In the genomic region with DNA sequence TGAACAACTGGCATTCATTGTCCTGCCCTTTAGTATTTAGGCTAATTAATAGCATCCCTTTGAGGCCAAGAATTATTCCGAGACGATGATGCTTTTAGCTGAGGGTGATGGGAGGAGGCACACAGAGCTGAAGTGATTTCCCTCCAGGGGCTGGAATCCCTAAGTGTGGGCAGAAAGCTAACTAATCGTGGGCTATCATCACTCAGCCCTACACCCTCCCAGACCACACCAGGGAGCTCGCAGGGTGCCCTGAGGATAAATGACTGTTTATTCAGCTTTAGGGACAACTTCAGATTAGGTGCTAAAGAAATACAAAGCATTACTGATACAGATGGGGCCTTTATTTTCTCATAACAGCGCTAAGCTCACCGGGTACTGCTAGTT, we compare ENCODE assay signal across 11 mouse cellular contexts.
A peak's percentile ranks its signal among the peaks of the same experiment; 100 is the strongest.
DNase-seq lines count a peak whose midpoint lies in the region; ATAC-seq and TF ChIP-seq lines count a peak whose summit lies in the region.
"Had no signal": no experiment of that assay in that cellular context is flagged by ENCODE, and none has a peak within 500 bp of the region (broad histone marks: within the 10 kb centered on the region; RNA-seq: fewer than 3 reads in every experiment).

No protein-coding gene starts in this region.

- WGBS in stomach, embryonic 14.5 days = 25% methylated on average over 6 of the region's 6 CpGs
- 31% methylated on average over 6 of the region's 6 CpGs for WGBS in stomach, postnatal 0 days
- 10% methylated on average over 6 of the region's 6 CpGs for WGBS in heart, embryonic 14.5 days
- WGBS in lung, postnatal 0 days = 26% methylated on average over 6 of the region's 6 CpGs
- 10% methylated on average over 6 of the region's 6 CpGs for WGBS in neural tube, embryonic 15.5 days

- H3K9ac ChIP-seq in stomach, embryonic 14.5 days (replicated peaks; ENCODE audit: low read depth, low read length) = no peak overlapping the region
- H3K9ac ChIP-seq in stomach, postnatal 0 days (ENCODE audit: low read length) = no peak overlapping the region
- peak overlapping the region; percentile 4; the same call in 1 of the 2 replicates for H3K9ac ChIP-seq in heart, embryonic 14.5 days (ENCODE audit: low read length)
- no peak overlapping the region for H3K9ac ChIP-seq in lung, postnatal 0 days (replicated peaks; ENCODE audit: low read depth)
- H3K9ac ChIP-seq in neural tube, embryonic 15.5 days (replicated peaks) = 0 out of 2 replicates have a peak overlapping the region, but pooled peaks have one; percentile 8

- no peak overlapping the region for H3K4me2 ChIP-seq in stomach, embryonic 14.5 days (replicated peaks; ENCODE audit: low read depth, low read length)
- no peak overlapping the region for H3K4me2 ChIP-seq in stomach, postnatal 0 days (replicated peaks; ENCODE audit: low read depth)
- peak overlapping the region; percentile 61 for H3K4me2 ChIP-seq in heart, embryonic 14.5 days (ENCODE audit: low read length)
- no peak overlapping the region for H3K4me2 ChIP-seq in lung, postnatal 0 days (replicated peaks; ENCODE audit: low read depth, low read length)
- peak overlapping the region; percentile 49 for H3K4me2 ChIP-seq in neural tube, embryonic 15.5 days

- peaks cover 16% of the 10 kb centered on the region for H3K4me1 ChIP-seq in stomach, embryonic 14.5 days (ENCODE audit: control insufficient read depth, insufficient read depth, low read length)
- H3K4me1 ChIP-seq in stomach, postnatal 0 days (replicated peaks; ENCODE audit: control insufficient read depth, insufficient read depth) = no peaks in the 10 kb centered on the region
- H3K4me1 ChIP-seq in heart, embryonic 14.5 days (ENCODE audit: control insufficient read depth in 2 of 2, insufficient read depth in 2 of 2, low read length in 2 of 2) = peaks cover 9 to 24% of the 10 kb centered on the region in 2 experiments
- no peaks in the 10 kb centered on the region; the same call in 1 of the 2 replicates for H3K4me1 ChIP-seq in lung, postnatal 0 days (ENCODE audit: insufficient read depth, low read depth, low read length)
- H3K4me1 ChIP-seq in neural tube, embryonic 15.5 days = peaks cover 15% of the 10 kb centered on the region

- H3K27me3 ChIP-seq in stomach, embryonic 14.5 days (ENCODE audit: control insufficient read depth, insufficient read depth, low read length) = no peaks in the 10 kb centered on the region
- no peaks in the 10 kb centered on the region for H3K27me3 ChIP-seq in stomach, postnatal 0 days (ENCODE audit: control insufficient read depth, insufficient read depth, low read length)
- no peaks in the 10 kb centered on the region for H3K27me3 ChIP-seq in heart, embryonic 14.5 days (ENCODE audit: control insufficient read depth, insufficient read depth, low read length)
- H3K27me3 ChIP-seq in lung, postnatal 0 days (replicated peaks; ENCODE audit: insufficient read depth, low read length) = no peaks in the 10 kb centered on the region
- H3K27me3 ChIP-seq in neural tube, embryonic 15.5 days (replicated peaks) = no peaks in the 10 kb centered on the region

- no peak overlapping the region for H3K4me3 ChIP-seq in stomach, embryonic 14.5 days (ENCODE audit: low read depth, low read length)
- H3K4me3 ChIP-seq in stomach, postnatal 0 days (ENCODE audit: low read depth, low read length) = no peak overlapping the region
- peak overlapping the region in 1 of 2 experiments; percentile 11; a peak in 1 of 4 replicates for H3K4me3 ChIP-seq in heart, embryonic 14.5 days (ENCODE audit: control insufficient read depth in 1 of 2, insufficient read depth in 1 of 2, low read depth in 1 of 2, low read length in 2 of 2)
- no peak overlapping the region for H3K4me3 ChIP-seq in lung, postnatal 0 days (ENCODE audit: low read depth, low read length)
- H3K4me3 ChIP-seq in neural tube, embryonic 15.5 days (replicated peaks) = 0 out of 2 replicates have a peak overlapping the region, but pooled peaks have one; percentile 1

- ATAC-seq in stomach, embryonic 14.5 days (ENCODE audit: insufficient number of reproducible peaks, insufficient read depth, low FRiP score, low read depth) = 0 out of 2 replicates have a peak, but pooled peaks have one; percentile 2
- ATAC-seq in stomach, postnatal 0 days (ENCODE audit: low FRiP score, low TSS enrichment) = no peak
- 0 out of 2 replicates have a peak, but pooled peaks have one; percentile 47 for ATAC-seq in heart, embryonic 14.5 days (ENCODE audit: insufficient number of reproducible peaks, insufficient read depth, low FRiP score, low read depth)
- ATAC-seq in lung, postnatal 0 days = peak; percentile 30
- ATAC-seq in neural tube, embryonic 15.5 days (ENCODE audit: low FRiP score) = no peak
- ATAC-seq: inflammation-experienced regulatory T-cells, adult 6 months had no signal

- no peak for TF ChIP-seq CTCF in stomach, postnatal 0 days (IDR thresholded peaks at IDR 0.05; ENCODE audit: low read depth)
- TF ChIP-seq CTCF in lung, postnatal 0 days (IDR thresholded peaks at IDR 0.05) = no peak

- no peaks in the 10 kb centered on the region for H3K36me3 ChIP-seq in stomach, embryonic 14.5 days (ENCODE audit: control insufficient read depth, insufficient read depth, low read length)
- H3K36me3 ChIP-seq in stomach, postnatal 0 days (ENCODE audit: control insufficient read depth, insufficient read depth, low read length) = no peaks in the 10 kb centered on the region
- no peaks in the 10 kb centered on the region for H3K36me3 ChIP-seq in heart, embryonic 14.5 days (ENCODE audit: control insufficient read depth, insufficient read depth, low read length)
- H3K36me3 ChIP-seq in lung, postnatal 0 days (ENCODE audit: insufficient read depth, low read length) = no peaks in the 10 kb centered on the region
- H3K36me3 ChIP-seq in neural tube, embryonic 15.5 days = no peaks in the 10 kb centered on the region
- H3K36me3 ChIP-seq: G1E had no signal

- no peaks in the 10 kb centered on the region for H3K9me3 ChIP-seq in stomach, embryonic 14.5 days (ENCODE audit: control insufficient read depth, low read depth, low read length)
- H3K9me3 ChIP-seq in stomach, postnatal 0 days (ENCODE audit: control insufficient read depth, low read length) = no peaks in the 10 kb centered on the region
- H3K9me3 ChIP-seq in heart, embryonic 14.5 days (ENCODE audit: control insufficient read depth, low read length) = no peaks in the 10 kb centered on the region
- no peaks in the 10 kb centered on the region for H3K9me3 ChIP-seq in lung, postnatal 0 days (ENCODE audit: low read length)
- H3K9me3 ChIP-seq in neural tube, embryonic 15.5 days (replicated peaks) = no peaks in the 10 kb centered on the region
- H3K9me3 ChIP-seq: G1E had no signal

- TF ChIP-seq EP300 in stomach, postnatal 0 days (optimal IDR thresholded peaks at IDR 0.05) = no peak
- TF ChIP-seq EP300 in lung, postnatal 0 days (IDR thresholded peaks at IDR 0.05) = peak; percentile 28

- no peak overlapping the region for H3K27ac ChIP-seq in stomach, embryonic 14.5 days (ENCODE audit: low read length)
- H3K27ac ChIP-seq in stomach, postnatal 0 days (replicated peaks) = no peak overlapping the region
- 0 out of 4 replicates have a peak overlapping the region, but pooled peaks of 1 of the 2 experiments have one; percentile 1 for H3K27ac ChIP-seq in heart, embryonic 14.5 days (replicated peaks in 1 of 2; ENCODE audit: control insufficient read depth in 1 of 2, insufficient read depth in 1 of 2, low read depth in 2 of 2, low read length in 2 of 2)
- peak overlapping the region; percentile 69; the same call in 1 of the 2 replicates for H3K27ac ChIP-seq in lung, postnatal 0 days (ENCODE audit: low read length)
- H3K27ac ChIP-seq in neural tube, embryonic 15.5 days (replicated peaks) = no peak overlapping the region

- no peak for DNase-seq in stomach, postnatal 0 days (ENCODE audit: low spot score)
- peak; percentile 58 for DNase-seq in lung, postnatal 0 days (ENCODE audit: low spot score)
- DNase-seq in gastrocnemius, postnatal 25 days = no peak
- no peak for DNase-seq in frontal cortex, postnatal 10 days (ENCODE audit: low spot score in 2 of 2)
- no peak for DNase-seq in gastrocnemius, postnatal 10 days
- DNase-seq: thymus, adult 2 months had no signal

Comparison
In these comparisons a context has a peak if more than half of its experiments do, and no peak if none do; other contexts are left out.
1. ATAC-seq: peak in stomach, embryonic 14.5 days (single experiment), heart, embryonic 14.5 days (single experiment) and lung, postnatal 0 days (single experiment); none in stomach, postnatal 0 days (single experiment) and neural tube, embryonic 15.5 days (single experiment).
2. H3K4me2 ChIP-seq: peak in heart, embryonic 14.5 days (single experiment) and neural tube, embryonic 15.5 days (single experiment); none in stomach, embryonic 14.5 days (single experiment), stomach, postnatal 0 days (single experiment) and lung, postnatal 0 days (single experiment).
3. H3K9ac ChIP-seq: peak in heart, embryonic 14.5 days (single experiment) and neural tube, embryonic 15.5 days (single experiment); none in stomach, embryonic 14.5 days (single experiment), stomach, postnatal 0 days (single experiment) and lung, postnatal 0 days (single experiment).